Mouse (Mus musculus) E14TG2a.4 (cell line): ENCODE results near the gene Myo1e.

Experiments used
- H3K27me3 ChIP-seq: 2 replicates; pipeline ENCODE4 v1.6.1; 2014; ENCODE audit warnings: low read length, control low read depth; ENCODE audit not compliant: insufficient read depth
- H3K36me3 ChIP-seq: 2 replicates; pipeline ENCODE4 v1.6.1; 2014; ENCODE audit warnings: low read length, control low read depth; ENCODE audit not compliant: insufficient read depth
- H3K4me1 ChIP-seq: replicated peaks from 2 replicates; pipeline ENCODE4 v1.6.1; 2014; ENCODE audit warnings: low read depth, low read length, control low read depth
- H3K4me3 ChIP-seq: replicated peaks from 2 replicates; pipeline ENCODE4 v1.5.1; 2014; ENCODE audit warnings: mild to moderate bottlenecking, low read length
- H3K9me3 ChIP-seq: 2 replicates; pipeline ENCODE4 v1.6.1; 2014; ENCODE audit warnings: low read length, control low read depth
- CTCF ChIP-seq: conservative IDR thresholded peaks from 2 replicates; pipeline ENCODE4 v1.5.1; 2014; ENCODE audit warnings: low read length
- NANOG ChIP-seq: IDR thresholded peaks from 2 replicates; pipeline ENCODE4 v1.6.1; 2014; ENCODE audit warnings: borderline replicate concordance, low read length, mixed read lengths
- POU5F1 ChIP-seq: IDR thresholded peaks from 2 replicates; pipeline ENCODE4 v1.6.1; 2014; ENCODE audit warnings: low read length, borderline replicate concordance

Myo1e gene

DNA sequence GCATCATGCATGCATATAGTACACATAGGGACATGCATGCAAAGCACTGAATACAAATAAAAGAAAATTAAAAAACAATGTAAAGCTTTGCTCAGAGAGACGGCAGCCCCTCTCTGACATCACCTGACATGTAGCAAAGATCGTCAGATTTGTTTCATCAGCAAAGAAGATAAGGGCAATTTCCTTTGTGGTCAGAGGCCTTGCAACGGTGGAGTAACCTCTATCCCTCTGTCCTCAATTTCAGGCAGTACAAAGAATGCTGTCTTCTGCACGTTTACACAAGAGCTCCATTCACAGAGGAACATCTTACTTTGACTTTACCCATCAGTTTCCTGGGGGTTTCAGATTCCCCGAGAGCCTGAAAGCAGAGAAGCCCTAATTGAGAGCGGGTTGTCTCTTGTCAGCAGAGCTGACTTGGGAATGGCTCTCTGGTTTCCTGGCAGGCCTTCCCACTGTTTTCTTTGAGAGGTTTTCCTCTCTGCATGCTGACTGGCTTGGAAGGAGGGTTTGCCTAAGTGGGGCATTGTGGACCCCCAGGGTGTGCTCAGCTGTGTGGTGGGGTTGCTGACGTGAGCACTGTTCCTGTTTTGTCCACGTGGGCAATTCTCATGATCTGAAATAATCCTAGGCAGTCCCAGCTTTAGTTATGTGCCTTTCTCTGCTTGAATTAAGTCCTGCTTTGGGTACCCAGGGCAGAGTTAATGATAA, 144.6 kb downstream of the Myo1e start:
- H3K4me3 ChIP-seq: no peak overlapping the region
- peaks cover 23% of the 10 kb centered on the region for H3K36me3 ChIP-seq
- H3K9me3 ChIP-seq: no peaks in the 10 kb centered on the region
- H3K27me3 ChIP-seq: no peaks in the 10 kb centered on the region
- TF ChIP-seq NANOG (no peak), POU5F1 (no peak)
- H3K4me1 ChIP-seq: peaks cover 12% of the 10 kb centered on the region

DNA sequence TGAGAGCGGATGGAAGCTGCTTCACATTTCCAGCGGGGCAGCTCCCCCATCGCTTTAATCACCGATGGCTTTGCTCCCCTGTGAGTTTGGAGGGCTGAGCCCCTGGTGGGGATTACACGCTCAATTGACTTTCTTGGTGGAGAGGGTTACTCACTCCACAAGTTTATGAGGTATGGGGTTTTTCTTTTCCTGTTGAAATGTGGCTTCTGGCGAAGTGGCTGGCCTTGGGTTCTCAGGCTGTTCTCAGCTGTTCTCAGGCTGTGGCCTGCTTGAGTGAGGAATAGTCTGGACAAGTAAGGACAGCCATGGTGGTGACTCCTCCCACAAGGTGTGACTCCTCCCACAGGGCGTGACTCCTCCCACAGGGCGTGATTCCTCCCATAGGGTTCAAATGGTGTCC, 149.1 kb downstream of the Myo1e start:
- Histone ChIP-seq H3K4me1 (peaks cover 19% of the 10 kb centered on the region), H3K4me3 (peak overlapping the region; percentile 26; the same call in 1 of the 2 replicates), H3K36me3 (peaks cover 21% of the 10 kb centered on the region), H3K9me3 (no peaks in the 10 kb centered on the region), H3K27me3 (no peaks in the 10 kb centered on the region)
- no peak for TF ChIP-seq POU5F1
- no peak for TF ChIP-seq CTCF
- TF ChIP-seq NANOG: no peak

DNA sequence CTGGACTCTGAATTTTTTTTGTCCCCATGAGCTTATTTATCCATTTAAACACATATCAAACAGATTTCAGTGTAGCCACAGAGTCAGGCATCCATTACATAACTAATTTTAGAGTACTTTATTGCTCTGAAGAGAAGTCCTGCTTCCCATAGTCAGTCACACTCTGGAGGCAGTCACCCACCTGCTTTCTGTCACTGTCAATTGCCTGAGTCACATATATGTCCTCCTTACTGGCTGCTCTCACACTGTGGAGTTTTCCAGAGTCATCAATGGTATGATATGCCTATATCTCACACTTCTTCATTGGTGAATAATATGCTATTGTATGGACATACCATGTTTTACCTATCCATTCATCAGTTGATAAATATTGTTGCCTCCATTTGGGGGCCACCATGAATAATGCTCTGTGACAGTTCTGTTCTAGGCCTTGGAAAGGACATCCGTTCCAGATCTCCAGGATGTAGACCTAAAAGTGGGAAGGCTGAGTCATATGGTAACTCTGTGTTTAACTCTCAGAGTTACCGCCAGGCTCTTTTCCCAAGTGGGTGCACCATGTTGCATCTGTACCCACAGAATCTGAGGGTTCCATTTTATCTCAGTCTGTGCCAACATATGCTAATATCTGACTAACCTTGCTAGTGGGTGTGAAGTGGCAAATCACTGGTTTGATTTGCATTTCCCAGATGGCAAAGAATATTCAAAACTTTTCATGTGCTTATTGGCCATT, 152.4 kb downstream of the Myo1e start:
- Histone ChIP-seq H3K9me3 (no peaks in the 10 kb centered on the region), H3K36me3 (peaks cover 17% of the 10 kb centered on the region), H3K4me1 (peaks cover 19% of the 10 kb centered on the region), H3K4me3 (no peak overlapping the region), H3K27me3 (no peaks in the 10 kb centered on the region)
- TF ChIP-seq NANOG (no peak), CTCF (no peak), POU5F1 (no peak)

DNA sequence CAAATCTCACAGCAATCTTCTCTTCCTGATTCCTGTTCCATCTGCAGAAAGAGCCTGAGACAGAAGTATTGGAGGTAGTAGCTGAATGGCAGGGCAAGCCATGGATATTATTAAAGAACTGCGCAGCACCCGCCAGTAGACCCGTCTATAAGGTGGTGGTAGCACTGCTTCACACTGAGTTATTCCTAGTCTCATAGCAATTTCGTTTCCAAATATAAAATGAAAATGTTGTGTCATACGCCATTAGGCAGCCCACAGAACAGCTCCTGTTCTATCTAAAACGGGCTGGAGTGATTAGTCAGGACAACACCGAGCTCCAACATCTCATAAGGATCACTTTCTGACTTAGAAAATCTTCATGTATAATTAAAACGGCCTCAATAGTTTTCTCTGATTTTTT, 157.6 kb downstream of the Myo1e start:
- Histone ChIP-seq H3K4me1 (no peaks in the 10 kb centered on the region), H3K36me3 (peaks cover 45% of the 10 kb centered on the region), H3K4me3 (no peak overlapping the region), H3K9me3 (no peaks in the 10 kb centered on the region), H3K27me3 (no peaks in the 10 kb centered on the region)
- TF ChIP-seq NANOG: no peak
- no peak for TF ChIP-seq POU5F1
- no peak for TF ChIP-seq CTCF

DNA sequence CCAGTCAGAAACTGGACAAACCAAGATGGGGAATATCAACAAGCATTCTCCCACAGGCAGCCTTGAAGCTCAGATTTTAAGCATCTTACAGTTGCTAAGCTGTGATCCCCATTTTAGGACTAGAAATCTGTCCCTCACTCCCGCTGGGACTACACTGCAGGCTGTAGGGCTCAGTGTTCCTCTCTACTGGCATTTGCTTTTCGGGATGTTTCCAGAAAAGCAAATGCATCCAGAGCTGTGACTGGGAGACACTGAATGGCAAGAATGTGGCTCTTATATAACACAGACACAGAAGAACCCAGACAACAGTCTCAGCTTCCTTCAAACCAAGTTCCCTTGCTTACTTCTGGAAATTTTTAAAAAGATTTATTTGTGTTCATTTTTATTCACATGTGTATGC, 158.8 kb downstream of the Myo1e start:
- Histone ChIP-seq H3K4me1 (no peaks in the 10 kb centered on the region), H3K4me3 (no peak overlapping the region), H3K27me3 (no peaks in the 10 kb centered on the region), H3K9me3 (no peaks in the 10 kb centered on the region), H3K36me3 (peaks cover 56% of the 10 kb centered on the region)
- no peak for TF ChIP-seq CTCF
- TF ChIP-seq NANOG: no peak
- no peak for TF ChIP-seq POU5F1

DNA sequence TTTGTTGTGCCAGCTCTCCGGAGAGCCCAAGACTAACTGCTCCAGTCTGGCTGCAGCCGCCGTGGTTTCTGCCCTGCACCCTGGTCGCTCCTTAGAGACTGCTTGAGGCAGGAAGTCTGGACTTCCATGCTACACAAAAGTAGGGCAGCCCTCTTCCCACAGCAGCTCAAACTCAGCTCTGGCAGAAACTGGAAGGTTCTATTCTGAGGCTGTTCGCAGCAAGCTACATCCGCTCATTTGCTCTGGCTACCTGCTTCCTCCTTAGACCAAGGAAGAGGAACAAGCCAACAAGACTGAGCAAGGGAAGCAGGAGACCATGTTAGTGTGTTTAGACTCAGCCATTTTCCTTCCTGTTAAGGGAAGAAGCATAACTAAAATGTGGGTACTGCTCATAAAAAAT, 159.7 kb downstream of the Myo1e start:
- Histone ChIP-seq H3K27me3 (no peaks in the 10 kb centered on the region), H3K4me3 (no peak overlapping the region), H3K9me3 (no peaks in the 10 kb centered on the region), H3K36me3 (peaks cover 62% of the 10 kb centered on the region), H3K4me1 (no peaks in the 10 kb centered on the region)
- TF ChIP-seq CTCF (no peak), NANOG (no peak), POU5F1 (no peak)

DNA sequence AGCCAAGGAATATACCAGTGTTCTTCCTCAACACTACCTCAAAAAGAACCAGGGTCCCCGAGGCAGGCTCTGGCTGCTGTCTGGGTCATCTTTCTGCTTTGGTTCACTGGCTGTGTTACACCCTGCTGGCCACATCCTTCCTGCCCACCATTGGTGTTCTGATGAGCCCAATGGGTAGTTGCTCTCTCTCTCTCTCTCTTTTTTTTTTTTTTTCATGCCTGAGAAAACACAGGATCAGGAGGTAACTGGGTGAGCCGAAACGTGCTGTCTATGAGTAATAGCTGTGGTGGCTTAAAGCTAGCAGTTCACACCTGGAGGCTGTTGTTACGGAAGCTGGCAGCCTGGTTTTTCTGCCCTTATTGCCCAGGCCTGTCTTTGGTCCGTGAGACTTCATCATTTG, 164.5 kb downstream of the Myo1e start:
- no peaks in the 10 kb centered on the region for H3K4me1 ChIP-seq
- H3K27me3 ChIP-seq: no peaks in the 10 kb centered on the region
- no peaks in the 10 kb centered on the region for H3K9me3 ChIP-seq
- H3K36me3 ChIP-seq: peaks cover 45% of the 10 kb centered on the region
- no peak overlapping the region for H3K4me3 ChIP-seq
- TF ChIP-seq POU5F1 (no peak), CTCF (no peak), NANOG (no peak)

DNA sequence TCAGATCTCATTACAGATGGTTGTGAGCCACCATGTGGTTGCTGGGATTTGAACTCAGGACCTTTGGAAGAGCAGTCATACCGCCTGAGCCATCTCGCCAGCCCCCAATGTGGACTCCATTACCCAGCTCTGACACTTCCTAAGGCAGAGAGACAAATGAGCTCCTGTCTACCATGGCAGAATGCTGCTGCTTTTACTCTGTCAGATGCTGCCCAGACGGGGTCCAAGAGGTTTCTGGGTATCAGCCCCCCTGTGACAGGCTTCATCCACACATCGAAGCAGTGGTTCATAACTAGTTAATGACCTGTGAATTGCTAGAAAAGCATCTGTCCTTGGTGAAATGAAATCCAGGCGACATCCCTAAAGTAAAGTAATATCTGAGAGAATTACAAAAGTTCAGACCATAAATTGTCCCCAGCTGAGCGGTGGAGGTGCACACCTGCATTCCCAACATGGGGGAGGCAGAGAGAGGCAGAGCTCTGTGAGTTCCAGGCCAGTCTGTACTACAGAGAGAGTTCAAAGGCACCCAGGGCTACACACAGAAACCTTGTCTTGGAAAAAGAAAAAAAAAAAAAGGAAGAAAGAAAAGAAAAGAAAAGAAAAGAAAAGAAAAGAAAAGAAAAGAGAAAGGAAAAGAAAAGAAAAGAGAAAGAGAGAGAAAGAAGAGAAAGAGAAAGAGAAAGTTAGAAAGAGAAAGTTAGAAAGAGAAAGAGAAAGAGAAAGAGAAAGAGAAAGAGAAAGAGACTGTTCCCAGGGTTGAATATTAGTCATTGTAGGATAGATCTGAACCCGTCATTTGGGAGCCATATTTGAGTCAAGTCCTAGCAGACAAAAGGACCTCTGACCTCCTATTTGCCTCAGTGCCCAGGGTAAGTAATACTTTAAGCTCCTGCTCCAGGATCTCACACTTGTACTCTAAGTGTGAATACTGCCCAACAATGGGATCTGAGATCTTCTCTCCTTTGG, 172.6 kb downstream of the Myo1e start:
- TF ChIP-seq CTCF: no peak
- Histone ChIP-seq H3K4me3 (no peak overlapping the region), H3K27me3 (no peaks in the 10 kb centered on the region), H3K4me1 (no peaks in the 10 kb centered on the region), H3K9me3 (no peaks in the 10 kb centered on the region), H3K36me3 (peaks cover 35% of the 10 kb centered on the region)
